Comparison of ENCODE assay signal across 18 mouse cellular contexts in genomic region chr13:19182259-19182658, GRCm38 (mm10).
DNase-seq lines count a peak whose midpoint lies in the region; ATAC-seq and TF ChIP-seq lines count a peak whose summit lies in the region.
"Had no signal": no experiment of that assay in that cellular context is flagged by ENCODE, and none has a peak within 500 bp of the region (broad histone marks: within the 10 kb centered on the region; RNA-seq: fewer than 3 reads in every experiment).

No protein-coding gene starts in this region.

- no peak overlapping the region for H3K4me3 ChIP-seq in liver, adult 2 months (ENCODE audit: insufficient read depth, low read depth, low read length)
- no peak overlapping the region for H3K4me3 ChIP-seq in liver, embryonic 11.5 days (ENCODE audit: low read depth, low read length)
- H3K4me3 ChIP-seq: hindbrain, embryonic 15.5 days; limb, embryonic 15.5 days; neural tube, embryonic 12.5 days had no signal

- peak; percentile 3 for DNase-seq in liver, adult 2 months (ENCODE audit: extremely low read depth, low read depth, low spot score)
- DNase-seq in liver, embryonic 11.5 days (ENCODE audit: low spot score): no peak
- peak; percentile 63 for DNase-seq in naive thymus-derived CD4-positive, alpha-beta T cell, adult 2 months (ENCODE audit: low read depth)
- peak; percentile 55 to 70 for DNase-seq in thymus, postnatal 36 days
- no peak for DNase-seq in layer of hippocampus, adult 8-10 months (ENCODE audit: low spot score in 2 of 2)
- no peak for DNase-seq in ovary, postnatal 10 days (ENCODE audit: low spot score)
- DNase-seq in gastrocnemius, postnatal 14 days: no peak
- DNase-seq: cerebellum, adult 9-10 months; heart, adult 11 months; heart, postnatal 10 days; kidney, adult 9 months; midbrain, embryonic 14.5 days; retina, postnatal 1 day; spleen, adult 18-20 months had no signal

- WGBS in liver, adult 2 months: 65% methylated on average over 8 of the region's 8 CpGs
- WGBS in liver, embryonic 11.5 days: 45% methylated on average over 8 of the region's 8 CpGs

- no peak for TF ChIP-seq POLR2A in liver, adult 2 months (IDR thresholded peaks at IDR 0.05; ENCODE audit: extremely low read depth, insufficient read depth, low read length)

- ATAC-seq in liver, embryonic 11.5 days (replicated peaks; ENCODE audit: low FRiP score): no peak
- ATAC-seq in common myeloid progenitor, adult 5-6 weeks (replicated peaks; ENCODE audit: low read depth, poor library complexity, severe bottlenecking): peak; percentile 78

- no peak overlapping the region for H3K27ac ChIP-seq in liver, adult 2 months (replicated peaks; ENCODE audit: insufficient read depth, low read depth, low read length)
- no peak overlapping the region for H3K27ac ChIP-seq in liver, embryonic 11.5 days (ENCODE audit: low read depth, low read length)
- H3K27ac ChIP-seq: hindbrain, embryonic 15.5 days; limb, embryonic 15.5 days; neural tube, embryonic 12.5 days had no signal

- no peaks in the 10 kb centered on the region for H3K27me3 ChIP-seq in liver, adult 2 months (ENCODE audit: control insufficient read depth, insufficient read depth, low read length)
- H3K27me3 ChIP-seq in liver, embryonic 11.5 days (replicated peaks; ENCODE audit: control insufficient read depth, insufficient read depth, low read length): no peaks in the 10 kb centered on the region
- H3K27me3 ChIP-seq: hindbrain, embryonic 15.5 days; limb, embryonic 15.5 days; neural tube, embryonic 12.5 days had no signal

- H3K36me3 ChIP-seq in liver, adult 2 months (ENCODE audit: control insufficient read depth, insufficient read depth, low read length): no peaks in the 10 kb centered on the region
- H3K36me3 ChIP-seq in liver, embryonic 11.5 days (ENCODE audit: control insufficient read depth, insufficient read depth, low read length): no peaks in the 10 kb centered on the region
- H3K36me3 ChIP-seq: hindbrain, embryonic 15.5 days; limb, embryonic 15.5 days; neural tube, embryonic 12.5 days had no signal

- no peak overlapping the region for H3K9ac ChIP-seq in liver, adult 2 months (ENCODE audit: low read depth, low read length)
- H3K9ac ChIP-seq in liver, embryonic 11.5 days (ENCODE audit: low read depth, low read length): no peak overlapping the region
- H3K9ac ChIP-seq: hindbrain, embryonic 15.5 days; limb, embryonic 15.5 days; neural tube, embryonic 12.5 days had no signal

- intact Hi-C loops in gastrocnemius, postnatal 14 days (cut with DNase I; ENCODE audit: low total_unique reads): no loop called here

- H3K4me1 ChIP-seq in liver, adult 2 months (ENCODE audit: control insufficient read depth, insufficient read depth, low read length): no peaks in the 10 kb centered on the region
- H3K4me1 ChIP-seq in liver, embryonic 11.5 days (replicated peaks; ENCODE audit: control insufficient read depth, insufficient read depth, low read length): no peaks in the 10 kb centered on the region; the same call in 1 of the 2 replicates
- H3K4me1 ChIP-seq: hindbrain, embryonic 15.5 days; limb, embryonic 15.5 days; neural tube, embryonic 12.5 days had no signal

- TF ChIP-seq CTCF in liver, adult 2 months (IDR thresholded peaks at IDR 0.05; ENCODE audit: low read depth, low read length): no peak

- H3K4me2 ChIP-seq in liver, embryonic 11.5 days: no peak overlapping the region
- H3K4me2 ChIP-seq: hindbrain, embryonic 15.5 days; limb, embryonic 15.5 days; neural tube, embryonic 12.5 days had no signal

- H3K9me3 ChIP-seq in liver, embryonic 11.5 days (ENCODE audit: control insufficient read depth, low read length): no peaks in the 10 kb centered on the region
- H3K9me3 ChIP-seq: hindbrain, embryonic 15.5 days; limb, embryonic 15.5 days; neural tube, embryonic 12.5 days had no signal

- no peaks in the 10 kb centered on the region for H3K79me2 ChIP-seq in liver, adult 2 months (ENCODE audit: control insufficient read depth, insufficient read depth, low read length)

Comparison
In these comparisons a context has a peak if more than half of its experiments do, and no peak if none do; other contexts are left out.
1. DNase-seq: peak in liver, adult 2 months (single experiment), naive thymus-derived CD4-positive, alpha-beta T cell, adult 2 months (single experiment) and thymus, postnatal 36 days (2 of 2); none in liver, embryonic 11.5 days (single experiment), layer of hippocampus, adult 8-10 months (0 of 2), ovary, postnatal 10 days (single experiment) and gastrocnemius, postnatal 14 days (single experiment).